Mouse (Mus musculus) retina, postnatal 7 days (tissue): ENCODE measurements at regions not wholly inside any gene's neighbourhood (a gene's known extent, or its start where the extent isn't known, plus 50 kb on each side); places are given as distances from the start of the nearest gene placed in this dataset.

Source experiments
- DNase-seq: peaks from one replicate; pipeline ENCODE4 v3.0.0-alpha.2; 2012; ENCODE audit warnings: low read depth, low spot score

DNA sequence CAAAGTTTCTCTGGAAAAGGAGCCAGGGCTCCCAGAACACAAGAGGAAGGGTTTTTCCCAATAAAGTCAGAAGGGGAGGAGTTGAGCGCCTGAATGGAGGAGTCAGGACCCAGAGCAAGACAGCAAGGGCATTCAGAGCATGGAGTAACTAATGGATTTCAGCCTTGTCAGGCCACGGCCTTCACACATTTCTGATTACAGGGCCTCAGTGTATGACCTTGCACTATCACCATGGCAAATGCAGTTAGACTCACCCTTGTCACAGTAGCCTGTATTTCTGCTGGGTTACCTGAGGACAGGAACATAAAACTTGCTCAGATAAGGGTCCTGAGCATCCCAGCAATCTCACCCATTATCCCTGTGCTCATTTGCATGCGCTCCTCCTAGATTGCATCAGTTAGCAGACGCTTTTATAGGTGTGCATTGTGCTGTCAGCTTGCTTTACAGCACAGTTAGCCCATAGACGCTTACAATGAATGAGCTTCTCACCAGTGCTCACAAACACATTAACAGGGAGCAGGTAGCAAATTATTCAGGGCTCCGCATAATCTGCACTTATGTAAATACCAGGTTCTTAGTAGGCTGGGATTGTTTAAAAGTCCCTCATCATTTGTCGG lies 547.4 kb downstream of the Insc start:
- no peak for DNase-seq

DNA sequence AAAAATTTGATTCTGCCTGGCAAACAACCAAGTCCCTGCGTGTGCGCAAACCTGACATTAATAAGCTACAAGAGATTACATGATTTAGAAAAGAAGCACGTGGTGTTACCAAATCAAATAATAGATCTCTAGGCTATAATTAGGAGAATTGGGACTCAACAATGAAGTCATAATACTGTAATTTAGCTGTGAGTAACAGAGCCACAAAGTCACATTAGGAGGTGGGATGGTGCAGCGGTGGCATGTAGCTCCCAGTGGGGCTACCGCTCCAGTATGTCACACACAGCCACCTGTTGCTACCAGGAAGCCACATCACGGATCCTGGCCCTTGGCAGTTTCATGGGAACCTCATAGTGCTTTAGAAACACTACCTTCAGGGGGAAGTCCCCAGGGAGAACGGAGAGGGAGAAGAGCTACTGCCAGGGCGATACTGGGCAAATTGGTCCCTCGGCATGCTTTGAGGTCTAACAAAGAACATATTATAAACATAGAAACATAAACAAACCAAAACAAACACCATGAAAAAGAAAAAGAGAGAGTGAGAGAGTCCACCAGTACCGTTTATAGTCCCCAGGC lies 551.2 kb downstream of the Insc start:
- no peak for DNase-seq

DNA sequence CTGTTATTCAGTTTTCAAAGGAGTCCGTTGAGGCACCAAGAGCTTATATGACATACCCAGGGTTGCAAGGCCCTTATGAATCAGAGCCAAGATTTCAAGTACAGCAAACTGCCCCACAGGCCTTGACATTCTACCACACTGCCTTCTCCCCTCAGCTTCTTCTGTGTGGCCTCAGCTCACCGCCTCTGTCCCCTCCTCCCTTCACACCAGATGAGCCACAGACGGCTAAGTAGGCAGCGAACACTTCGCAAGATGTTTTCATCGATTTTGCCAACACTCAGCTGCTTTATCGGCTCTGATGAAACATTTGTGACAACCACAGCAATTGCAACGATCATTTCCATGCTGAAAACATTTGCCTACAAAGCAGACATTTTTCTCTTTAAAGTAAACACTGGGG lies 556.7 kb downstream of the Insc start:
- DNase-seq = no peak

DNA sequence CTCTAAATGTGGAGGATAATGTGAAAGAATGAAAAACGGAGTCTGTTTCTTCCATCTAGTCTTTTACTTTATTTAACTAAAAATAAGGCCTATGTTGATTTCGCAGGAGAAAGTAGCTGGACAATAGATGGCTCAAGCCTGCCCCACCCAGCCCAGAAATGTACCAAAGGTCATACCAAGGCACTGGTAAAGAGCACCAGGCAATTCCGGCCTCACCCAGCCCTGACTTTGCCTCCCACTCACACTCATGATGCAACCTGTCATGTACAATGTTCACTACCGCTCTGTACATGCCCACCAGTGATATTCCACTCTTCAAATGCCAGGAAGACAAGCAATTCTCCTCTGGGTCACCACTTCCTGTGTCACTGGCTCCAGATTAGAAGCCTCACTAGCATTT lies 564.9 kb downstream of the Insc start:
- no peak for DNase-seq

DNA sequence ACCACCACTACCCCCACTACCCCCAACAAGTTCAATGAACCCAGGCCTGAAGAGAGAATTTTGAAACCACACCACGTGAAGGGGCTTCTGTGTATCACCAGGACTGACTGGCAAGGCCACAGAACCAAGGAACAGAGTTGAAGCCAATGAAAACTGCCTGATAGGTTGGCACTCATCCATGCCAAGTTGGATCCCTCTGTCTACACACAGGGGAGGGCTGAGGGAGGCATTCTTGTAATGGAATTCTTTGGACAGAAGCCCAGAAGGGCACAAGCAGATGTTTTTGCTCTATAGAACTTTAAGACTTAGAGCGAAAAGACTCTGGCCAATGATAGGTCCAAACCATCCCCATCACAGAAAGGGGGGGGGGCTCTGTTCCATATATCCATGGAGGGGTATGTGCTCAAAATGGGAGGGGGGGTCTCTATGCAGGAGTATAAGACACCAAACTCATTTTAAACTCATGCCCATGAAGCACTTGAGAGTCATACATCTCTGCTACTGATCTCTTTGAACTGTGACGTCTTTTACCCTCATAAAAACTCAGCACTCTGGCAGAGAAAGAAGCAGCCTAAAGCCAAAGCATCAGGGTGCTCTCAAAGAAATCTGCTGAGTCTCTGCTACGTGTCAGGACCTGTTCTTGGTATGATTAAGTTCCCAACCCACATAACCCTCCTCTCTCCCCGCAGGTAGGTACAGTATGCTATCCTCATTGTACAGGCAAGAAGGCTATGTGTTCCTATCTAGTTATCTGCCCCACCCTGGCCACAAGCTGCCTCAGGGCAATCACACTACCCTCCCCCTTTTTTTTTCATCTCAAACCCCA lies 567.1 kb downstream of the Insc start:
- no peak for DNase-seq

DNA sequence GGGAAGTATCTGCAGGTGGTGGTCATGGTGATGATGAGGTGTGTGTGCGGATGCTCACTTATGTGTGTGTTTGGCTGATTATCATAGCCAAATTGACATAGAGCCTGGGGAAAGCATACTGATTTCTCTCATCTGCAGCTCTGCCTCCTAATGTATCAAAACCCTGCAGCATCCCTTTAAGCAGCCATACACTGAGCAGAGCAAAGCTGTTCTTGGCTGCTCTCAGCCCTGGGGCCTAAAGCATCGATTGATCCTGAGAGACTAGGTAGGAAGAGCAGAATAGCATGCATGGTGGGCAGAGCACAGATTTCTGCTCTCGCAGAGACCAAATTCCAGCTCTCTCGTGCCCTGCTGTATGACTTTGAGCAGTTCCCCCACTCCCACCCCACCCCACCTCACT lies 576.0 kb downstream of the Insc start:
- no peak for DNase-seq

DNA sequence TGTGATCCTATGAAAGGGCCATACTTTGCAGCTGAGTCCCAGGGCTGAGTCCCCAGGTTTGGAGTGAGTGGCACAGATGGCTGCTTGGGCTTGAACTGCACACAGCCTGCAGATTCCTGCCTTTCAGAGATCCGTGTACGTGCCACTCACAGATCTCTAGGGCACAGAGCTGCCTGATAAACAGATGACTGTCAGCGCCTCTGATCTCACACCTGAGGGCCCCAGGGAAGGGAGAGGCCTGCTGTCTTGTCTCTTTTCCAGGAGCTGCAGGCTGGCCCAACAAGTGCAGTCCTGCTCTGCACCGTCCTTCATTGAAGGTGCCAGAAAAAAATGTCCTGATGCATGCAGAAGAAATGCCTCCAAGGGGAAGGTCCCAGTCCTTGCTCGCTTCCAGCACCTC lies 579.5 kb downstream of the Insc start:
- no peak for DNase-seq

DNA sequence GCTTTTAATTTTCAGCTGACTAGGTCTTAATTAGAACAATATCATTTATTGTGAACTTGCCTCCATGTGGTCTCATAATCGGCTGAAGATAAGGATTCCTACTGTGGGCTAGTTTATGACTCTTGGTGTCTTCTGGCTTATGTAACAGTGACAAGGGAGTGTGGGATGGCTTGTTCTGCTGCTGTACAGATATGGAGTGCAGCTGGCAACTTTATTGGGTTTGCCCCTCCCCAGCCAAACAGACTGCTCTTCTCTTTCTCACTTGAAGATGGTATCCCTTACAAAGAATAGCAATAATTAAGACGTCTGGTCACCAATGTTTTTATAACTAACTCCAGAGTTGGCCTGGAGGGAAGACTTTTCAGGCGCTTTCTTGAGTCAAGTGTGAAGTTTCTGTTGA lies 584.8 kb downstream of the Insc start:
- no peak for DNase-seq

DNA sequence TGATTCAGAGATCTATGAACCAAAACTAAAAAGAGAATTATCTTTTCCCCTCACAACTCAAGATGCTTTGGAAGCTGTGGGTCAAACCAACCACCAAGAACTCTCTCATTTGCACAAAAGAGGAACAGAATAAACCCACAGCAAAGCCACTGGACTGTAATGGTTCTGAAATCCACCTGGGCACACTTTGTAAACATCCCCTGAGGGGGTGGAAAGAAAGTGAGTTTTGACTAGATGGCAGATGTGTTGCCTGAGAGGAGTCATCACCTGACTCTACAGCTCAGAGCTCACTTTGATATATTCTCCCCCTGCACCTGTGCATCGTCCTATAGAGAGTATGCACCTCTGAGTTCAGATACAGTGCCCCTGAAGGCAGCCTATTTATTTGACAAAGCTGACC lies 588.2 kb downstream of the Insc start:
- no peak for DNase-seq

DNA sequence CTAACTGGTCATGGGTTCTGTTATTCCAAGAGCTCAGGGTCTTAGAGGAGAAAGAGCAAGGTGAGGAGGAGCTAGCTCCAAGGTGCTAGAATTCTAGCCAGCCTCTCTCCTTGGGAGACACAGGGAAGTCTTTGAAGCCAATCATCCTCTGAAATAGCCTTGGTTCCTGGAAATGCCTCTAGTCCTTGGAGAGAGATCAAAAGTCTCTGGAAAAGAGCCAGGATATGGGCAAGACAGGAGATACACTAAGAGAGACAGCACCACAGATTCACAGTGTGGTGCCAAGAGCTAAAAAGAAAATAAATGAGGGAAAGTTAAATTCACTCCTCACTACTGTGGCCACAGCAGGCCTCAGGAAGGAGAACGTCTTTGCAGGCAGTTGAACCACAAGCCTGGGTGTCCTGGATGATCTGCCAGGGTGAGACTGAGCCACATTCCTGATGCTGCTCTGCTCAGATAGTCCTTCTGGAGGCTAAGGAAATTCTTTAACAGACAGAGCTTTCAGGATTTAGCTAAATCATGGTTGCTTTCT lies 589.6 kb downstream of the Insc start:
- DNase-seq = no peak

DNA sequence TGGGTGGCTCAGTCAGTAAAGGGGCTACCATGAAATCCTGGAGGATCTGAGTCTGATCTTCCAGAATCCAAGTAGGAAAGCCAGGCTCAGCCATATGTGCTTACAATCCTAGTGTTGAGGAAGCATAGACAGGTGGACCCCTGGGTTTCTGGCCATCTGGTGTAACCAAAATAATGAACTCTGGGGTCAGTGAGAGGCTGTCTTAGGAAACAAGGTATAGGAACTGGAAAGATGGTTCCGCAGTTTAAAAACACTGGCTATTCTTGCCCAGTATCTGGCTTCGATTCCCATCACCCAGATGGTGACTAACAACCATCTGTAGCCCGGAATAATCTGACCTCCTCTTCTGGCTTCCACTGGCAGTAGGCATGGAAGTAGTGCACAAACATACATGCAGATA lies 591.6 kb downstream of the Insc start:
- no peak for DNase-seq

DNA sequence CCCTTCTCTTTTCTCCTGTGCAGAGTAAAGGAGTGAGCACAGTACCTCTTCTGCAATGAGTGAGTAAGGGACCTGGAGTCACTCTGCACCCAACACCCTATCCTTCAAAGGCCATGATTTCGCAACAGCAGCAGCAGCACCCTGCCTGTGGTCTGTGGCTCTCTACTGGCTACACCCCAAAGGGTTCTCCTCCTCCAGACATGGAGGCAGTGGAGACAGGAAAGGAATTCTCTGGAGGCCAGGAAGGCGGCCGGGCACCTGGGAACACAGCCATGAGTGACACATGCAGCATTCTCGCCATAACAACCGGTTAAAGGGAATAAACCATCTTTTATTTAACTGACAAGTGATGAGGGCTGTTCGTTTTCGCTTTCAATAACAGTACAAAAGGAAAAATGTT lies 596.7 kb downstream of the Insc start:
- DNase-seq = no peak

DNA sequence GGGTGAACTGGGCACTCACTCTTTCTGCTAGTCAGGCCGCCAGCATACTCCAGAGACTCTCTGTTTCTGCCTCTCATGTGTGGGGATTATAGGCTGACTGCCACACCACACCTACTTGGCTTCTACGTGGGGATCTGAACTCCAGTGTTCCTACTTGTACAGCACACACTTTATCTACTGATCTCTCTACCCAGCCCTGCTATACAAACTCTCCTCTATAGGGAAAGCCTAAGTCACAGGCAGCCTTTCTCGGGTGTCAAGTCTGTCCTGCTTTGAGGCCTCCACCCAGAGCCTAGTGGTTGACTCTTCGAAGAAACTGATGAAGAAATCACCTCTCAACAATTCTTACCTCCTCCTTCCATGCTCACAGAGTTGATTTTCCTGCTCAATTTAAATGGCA lies 597.5 kb downstream of the Insc start:
- DNase-seq = no peak

DNA sequence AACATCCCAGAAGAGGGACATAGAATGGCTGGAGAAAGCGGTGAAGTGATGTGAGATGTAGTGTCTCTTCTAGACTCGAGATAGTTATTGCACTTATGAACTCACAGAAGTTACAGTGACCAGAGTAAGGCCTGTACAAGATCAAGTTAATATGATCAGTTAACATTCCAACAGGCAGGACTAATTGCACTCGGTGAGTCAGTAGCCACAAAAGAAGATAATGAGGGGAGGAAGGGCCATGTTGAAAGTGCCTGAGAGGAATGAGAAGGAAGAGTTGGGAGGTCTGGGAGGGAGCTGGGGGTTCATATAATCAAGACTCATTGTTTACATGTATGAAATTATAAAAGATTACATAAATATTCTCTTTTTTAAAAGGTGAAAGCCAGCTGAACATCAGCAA lies 602.3 kb downstream of the Insc start:
- no peak for DNase-seq

DNA sequence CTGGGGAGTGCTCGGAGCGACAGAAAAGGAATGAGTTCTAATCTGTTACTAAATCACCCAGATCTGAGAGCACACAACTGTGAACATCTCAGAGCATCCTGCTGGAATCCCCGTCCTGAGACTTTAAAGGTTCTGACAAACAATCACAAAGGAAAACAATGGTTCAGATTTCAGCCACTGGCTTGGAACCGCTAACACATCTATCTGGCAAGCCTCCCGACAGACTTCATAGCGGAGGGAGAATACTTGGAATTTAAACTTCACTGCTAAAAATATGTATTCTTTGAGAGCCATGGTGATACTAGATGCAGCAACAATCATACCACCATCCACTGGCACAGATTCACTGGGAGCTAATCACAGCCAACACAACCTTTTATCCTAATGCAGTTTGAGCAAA lies 615.2 kb downstream of the Insc start:
- no peak for DNase-seq

DNA sequence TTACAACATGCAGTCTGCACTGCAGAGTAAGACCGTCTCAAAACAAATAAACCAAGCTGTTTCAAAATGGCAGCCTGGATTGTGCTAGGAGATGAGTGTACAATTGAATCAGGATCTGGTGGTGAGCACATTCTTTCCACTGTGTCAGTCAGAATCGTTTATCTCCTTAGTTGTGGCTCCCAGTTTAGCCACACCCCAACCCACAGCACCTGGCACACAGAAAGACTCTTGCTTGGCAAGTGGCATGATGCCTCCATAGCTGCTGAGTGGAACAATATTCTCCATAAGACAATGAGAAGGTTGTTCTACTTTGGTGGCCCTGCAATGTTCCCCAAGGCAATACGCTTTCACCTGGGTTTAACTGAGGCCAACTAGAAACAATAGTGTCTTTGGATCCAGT lies 616.6 kb downstream of the Insc start:
- no peak for DNase-seq

DNA sequence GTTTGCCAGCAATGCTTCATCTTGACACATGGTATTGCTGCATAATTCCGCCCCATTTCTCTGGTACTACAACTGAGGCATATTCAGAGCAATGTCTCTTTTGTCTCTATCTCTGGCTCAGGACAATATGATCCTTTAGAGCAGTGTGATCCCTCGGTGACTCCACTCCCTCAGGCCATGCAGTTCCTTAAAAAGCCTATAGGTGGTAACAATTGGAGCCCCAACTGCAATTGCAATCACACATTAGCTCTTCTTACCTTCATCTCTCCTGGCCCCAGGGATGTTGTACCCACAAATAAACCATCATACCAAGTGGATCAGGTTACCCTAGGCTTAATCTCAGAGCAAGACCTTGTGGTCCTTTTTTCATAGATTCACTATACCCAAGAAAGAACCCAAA lies 618.6 kb downstream of the Insc start:
- DNase-seq = no peak

DNA sequence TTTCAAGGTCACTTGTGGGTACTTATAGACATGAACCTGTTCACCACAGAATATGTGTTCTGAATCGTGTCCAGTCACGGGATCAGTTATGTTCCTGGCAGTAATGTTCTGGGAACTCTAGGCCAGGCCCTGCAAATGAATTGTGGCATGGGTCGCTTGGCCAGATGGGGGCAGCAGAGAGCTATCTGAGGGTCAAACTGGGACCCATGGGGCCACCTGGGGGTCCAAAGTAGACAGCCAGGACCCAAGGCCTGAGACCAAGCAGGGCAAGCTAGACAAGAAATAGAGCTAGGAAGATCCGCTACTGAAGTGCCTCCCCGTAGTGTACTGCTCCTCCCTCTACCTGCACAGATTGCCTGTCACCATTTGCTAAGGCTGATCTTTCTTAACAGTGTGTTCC lies 623.4 kb downstream of the Insc start:
- DNase-seq = peak; percentile 29

DNA sequence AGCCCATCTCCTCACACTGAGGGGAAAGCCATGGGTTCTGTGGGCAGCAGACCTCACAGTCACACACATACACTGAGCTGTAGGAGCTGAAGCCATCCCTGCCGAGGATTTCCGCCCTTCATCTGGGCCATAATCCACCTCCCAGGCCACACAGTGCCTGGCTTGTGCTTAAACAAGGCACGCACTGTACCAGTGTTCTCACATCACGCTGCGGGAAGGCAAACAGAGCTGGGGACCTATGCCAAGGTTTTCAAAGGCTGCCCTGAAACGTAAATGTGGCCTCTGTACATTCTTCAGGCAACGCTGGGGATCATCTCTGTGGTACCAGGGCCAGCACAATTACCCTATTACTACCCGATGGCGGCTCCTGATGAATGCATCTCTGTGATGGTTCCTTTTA lies 627.6 kb downstream of the Insc start:
- DNase-seq = no peak

DNA sequence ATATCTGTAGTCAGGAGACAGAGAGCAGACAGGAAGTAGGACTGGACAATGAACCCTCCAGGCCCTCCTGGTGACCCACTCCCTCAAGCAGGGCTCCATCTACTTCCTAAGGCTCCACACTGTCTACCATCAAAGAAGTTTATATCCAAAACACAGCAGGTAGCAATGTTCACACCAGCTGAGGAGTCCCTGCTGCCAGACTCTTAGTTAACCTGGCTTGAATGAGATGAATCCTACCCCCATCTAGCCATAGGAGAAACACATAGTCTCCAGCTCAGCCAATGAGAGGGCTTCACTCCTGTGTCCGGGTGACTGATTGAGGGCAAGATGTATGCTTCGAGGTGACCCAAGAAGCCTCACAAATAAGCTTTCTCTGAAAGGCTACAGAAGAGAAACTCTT lies 629.4 kb downstream of the Insc start:
- DNase-seq = no peak

DNA sequence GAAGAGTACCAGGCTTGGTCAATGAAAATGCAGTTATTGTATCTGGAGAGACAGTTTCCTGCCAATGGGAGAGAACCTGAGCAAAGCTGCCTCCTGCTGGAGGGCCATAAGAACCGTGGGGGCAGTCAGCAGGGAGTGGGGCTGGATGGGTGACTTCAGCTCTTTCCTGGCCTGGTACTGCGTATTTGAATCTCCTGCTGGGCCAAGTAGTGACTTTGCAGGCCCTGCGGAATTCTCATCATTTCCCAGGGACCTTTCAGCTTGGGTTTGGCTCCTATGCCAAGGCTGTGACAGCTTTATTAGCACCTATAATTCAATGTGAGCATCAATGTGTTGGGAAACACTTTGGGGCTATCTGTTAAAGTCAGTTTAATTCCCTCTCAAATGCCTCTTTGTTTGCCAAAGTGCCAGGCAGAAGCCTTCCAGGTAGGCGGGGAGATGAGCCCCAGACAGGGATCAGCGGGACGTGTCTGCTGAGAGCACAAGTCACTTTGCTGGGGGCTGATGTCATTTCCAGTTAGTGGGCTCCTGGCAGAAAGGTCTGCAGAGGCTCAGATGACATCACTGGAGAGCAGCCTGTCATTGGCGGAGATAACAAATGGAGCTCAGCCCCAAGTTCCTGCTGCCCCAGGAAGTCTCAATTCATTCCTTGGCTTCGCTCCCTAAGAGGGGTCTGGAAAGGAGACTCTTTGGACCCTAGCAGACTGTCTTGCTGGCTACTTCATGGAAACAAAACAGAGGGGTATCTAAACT lies 630.5 kb downstream of the Insc start:
- DNase-seq = no peak

DNA sequence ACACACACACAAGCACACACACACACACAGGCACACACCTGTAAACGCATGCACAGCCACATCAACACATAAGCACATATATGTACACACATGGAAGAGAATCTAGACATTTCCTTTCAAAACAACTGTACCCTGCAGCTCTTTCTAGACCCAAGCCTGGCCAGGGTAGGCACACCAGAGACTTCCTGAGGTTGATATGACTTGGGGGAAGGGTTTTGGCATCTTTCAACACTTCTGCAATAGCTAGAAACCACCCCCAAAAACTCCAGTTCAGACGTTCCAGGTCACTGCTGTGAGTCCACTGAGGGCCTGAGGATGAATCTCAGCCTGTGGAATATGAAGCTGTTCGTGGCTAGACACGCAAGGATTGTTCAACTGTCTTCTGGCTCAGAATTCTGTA lies 632.6 kb downstream of the Insc start:
- no peak for DNase-seq
